Mouse (Mus musculus) liver, embryonic 11.5 days (tissue): ENCODE results near the gene Smpd2. TPM values are rescaled to one million over a fixed set of nuclear protein-coding genes. Genes with fewer than 3 reads are reported as not detected.

Experiments
- ATAC-seq: fragments of 200-750 bp; cut with Nextera tagmentation; replicated peaks from 2 replicates; pipeline ENCODE4 v1.8.0; 2017; ENCODE audit warnings: moderate number of reproducible peaks, mild to moderate bottlenecking, moderate TSS enrichment, moderate library complexity; ENCODE audit not compliant: low FRiP score
- DNase-seq: peaks from one replicate; pipeline ENCODE4 v3.0.0-alpha.2; 2017; ENCODE audit warnings: low spot score
- H3K27ac ChIP-seq: fragments of 300-500 bp; sonication (generic); 2 replicates; pipeline ENCODE4 v1.5.1; 2014; ENCODE audit warnings: mild to moderate bottlenecking, low read depth, low read length, control low read depth
- H3K27me3 ChIP-seq: fragments of 300-500 bp; sonication (generic); replicated peaks from 2 replicates; pipeline ENCODE4 v1.6.1; 2014; ENCODE audit warnings: low read length, mixed read lengths; ENCODE audit not compliant: control insufficient read depth, insufficient read depth
- H3K36me3 ChIP-seq: fragments of 300-500 bp; sonication (generic); 2 replicates; pipeline ENCODE4 v1.6.1; 2014; ENCODE audit warnings: mild to moderate bottlenecking, low read length, moderate library complexity, mixed read lengths; ENCODE audit not compliant: control insufficient read depth, insufficient read depth
- H3K4me1 ChIP-seq: fragments of 300-500 bp; sonication (generic); replicated peaks from 2 replicates; pipeline ENCODE4 v1.6.1; 2014; ENCODE audit warnings: low read length, mixed read lengths; ENCODE audit not compliant: control insufficient read depth, insufficient read depth
- H3K4me2 ChIP-seq: fragments of 300-500 bp; sonication (generic); 2 replicates; pipeline ENCODE4 v1.6.1; 2014; ENCODE audit warnings: mild to moderate bottlenecking, control low read depth, moderate library complexity
- H3K4me3 ChIP-seq: fragments of 300-500 bp; sonication (generic); 2 replicates; pipeline ENCODE4 v1.5.1; 2014; ENCODE audit warnings: low read depth, low read length, control low read depth
- H3K9ac ChIP-seq: fragments of 300-500 bp; sonication (generic); 2 replicates; pipeline ENCODE4 v1.6.1; 2014; ENCODE audit warnings: low read depth, low read length, control low read depth
- H3K9me3 ChIP-seq: fragments of 300-500 bp; sonication (generic); 2 replicates; pipeline ENCODE4 v1.6.1; 2016; ENCODE audit warnings: low read length, inconsistent platforms, mixed read lengths; ENCODE audit not compliant: control insufficient read depth
- WGBS: fragments of 180-500 bp; shearing (Covaris S2); extraction: QIAGEN DNeasy Blood & Tissue Kit; methylation state at CpG from one replicate; pipeline ENCODE4 v1.1.7; 2014; 5-methylcytosine and 5-hydroxymethylcytosine counted together
- polyA plus RNA-seq: library from polyadenylated mRNA; unstranded; fragments of >200 nt; fragmentation: Nextera tagmentation; extraction: Ambion mirVana; gene quantifications from 2 replicates; pipeline ENCODE4 v1.2.1, GENCODE M21; 2014

Smpd2 gene
- polyA plus RNA-seq, 1 experiment from 2014 or later, result 21.8 TPM

DNA sequence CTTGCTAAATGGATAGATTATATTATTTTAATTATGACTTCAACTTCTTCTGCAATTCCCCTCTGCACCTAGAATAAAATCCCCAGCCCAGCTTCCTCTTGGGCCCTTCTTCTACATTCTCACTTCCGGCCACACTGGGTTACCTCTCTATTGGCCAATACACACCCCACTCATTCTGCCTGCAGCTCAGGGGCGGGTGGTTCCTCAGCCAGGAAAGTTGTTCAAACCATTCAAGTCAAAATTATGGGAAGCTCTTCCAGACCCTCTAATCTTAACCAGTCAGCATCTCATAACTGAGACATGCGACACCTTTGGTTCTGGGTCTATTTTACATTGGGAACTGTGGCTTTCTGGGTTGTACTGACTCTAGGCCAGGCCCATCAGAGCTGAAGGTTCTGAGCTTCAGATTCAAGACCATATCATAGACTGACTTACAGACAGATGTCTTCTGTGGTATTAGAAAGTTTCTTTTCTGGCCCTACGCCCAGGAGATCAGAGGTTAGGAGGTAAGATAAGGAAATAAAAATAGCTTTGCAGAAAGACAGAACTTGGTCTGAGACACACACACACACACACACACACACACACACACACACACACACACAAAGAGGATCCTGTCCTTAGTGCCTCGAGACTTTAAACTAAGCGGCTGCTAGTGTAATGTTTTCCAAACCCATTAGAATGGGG lies 16.2 kb downstream of the Smpd2 start:
- no peak overlapping the region; the same call in 1 of the 2 replicates for H3K27ac ChIP-seq

GRCm38 (mm10) chr10:41472962-41473481 lies 17.1 kb downstream of the Smpd2 start:
- ATAC-seq (no peak), DNase-seq (no peak)
- no peak overlapping the region for H3K9ac ChIP-seq
- no peak overlapping the region for H3K4me3 ChIP-seq
- no peaks in the 10 kb centered on the region for H3K27me3 ChIP-seq
- H3K4me2 ChIP-seq, result no peak overlapping the region
- 64% methylated on average over 5 of the region's 5 CpGs for WGBS
- no peak overlapping the region for H3K27ac ChIP-seq
- H3K36me3 ChIP-seq, result no peaks in the 10 kb centered on the region
- H3K9me3 ChIP-seq, result no peaks in the 10 kb centered on the region
- peaks cover 39% of the 10 kb centered on the region for H3K4me1 ChIP-seq

More for the DNA sequence above, 16.2 kb downstream of the Smpd2 start:
- Histone ChIP-seq H3K4me2 (no peak overlapping the region), H3K9ac (no peak overlapping the region), H3K27me3 (no peaks in the 10 kb centered on the region), H3K4me3 (no peak overlapping the region), H3K36me3 (no peaks in the 10 kb centered on the region), H3K9me3 (no peaks in the 10 kb centered on the region), H3K4me1 (peaks cover 42% of the 10 kb centered on the region)
- WGBS, result 42% methylated on average over 6 of the region's 6 CpGs
- ATAC-seq, result no peak; the same call in 1 of the 2 replicates
- no peak for DNase-seq

DNA sequence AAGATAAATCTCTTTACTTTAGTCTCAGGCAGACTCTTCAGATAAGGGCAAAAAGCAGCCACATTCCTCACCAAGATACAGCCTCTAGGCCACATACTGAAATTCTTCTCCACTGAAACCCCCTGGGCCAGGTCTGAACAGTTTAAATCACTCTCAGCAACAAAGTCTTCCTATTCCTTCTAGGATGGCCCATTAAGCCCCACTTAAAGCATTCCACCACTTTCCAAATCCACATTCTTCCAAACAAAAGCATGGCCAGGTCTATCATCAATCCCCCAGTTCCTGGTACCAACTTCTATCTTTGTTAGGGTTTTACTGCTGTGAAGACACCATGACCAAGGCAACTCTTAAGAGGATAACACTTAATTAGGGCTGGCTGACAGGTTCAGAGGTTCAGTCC lies 17.6 kb downstream of the Smpd2 start:
- H3K27ac ChIP-seq, result no peak overlapping the region
- DNase-seq, result no peak
- no peak overlapping the region for H3K9ac ChIP-seq
- no peaks in the 10 kb centered on the region for H3K36me3 ChIP-seq
- H3K4me3 ChIP-seq, result no peak overlapping the region
- ATAC-seq, result no peak
- H3K27me3 ChIP-seq, result no peaks in the 10 kb centered on the region
- no peak overlapping the region for H3K4me2 ChIP-seq
- no peaks in the 10 kb centered on the region for H3K9me3 ChIP-seq
- peaks cover 35% of the 10 kb centered on the region for H3K4me1 ChIP-seq

DNA sequence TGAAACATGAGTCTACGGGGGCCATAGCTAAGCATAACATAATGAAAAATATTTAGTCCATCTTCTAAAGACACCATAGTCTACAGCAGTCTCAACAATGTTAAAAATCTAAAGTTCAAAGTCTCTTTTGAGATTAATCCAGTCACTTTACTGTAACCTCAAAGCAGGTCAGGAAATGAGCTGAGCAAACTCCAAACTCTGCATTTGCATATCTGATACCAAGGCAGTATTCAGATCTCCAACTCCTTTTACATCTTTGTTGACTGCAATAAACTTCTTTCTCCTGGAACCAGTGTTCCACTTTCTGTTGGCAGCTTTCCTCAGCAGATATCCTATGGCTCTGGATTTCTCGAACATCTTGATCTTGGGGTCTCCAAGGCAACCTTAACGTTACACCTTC lies 19.5 kb downstream of the Smpd2 start:
- Histone ChIP-seq H3K27me3 (no peaks in the 10 kb centered on the region), H3K4me1 (peaks cover 24% of the 10 kb centered on the region), H3K4me2 (no peak overlapping the region), H3K4me3 (no peak overlapping the region), H3K27ac (no peak overlapping the region), H3K9ac (no peak overlapping the region), H3K36me3 (no peaks in the 10 kb centered on the region), H3K9me3 (no peaks in the 10 kb centered on the region)
- WGBS, result 82% methylated on average over 3 of the region's 3 CpGs
- DNase-seq, result no peak
- ATAC-seq, result no peak

- Histone ChIP-seq H3K4me3 (no peak overlapping the region), H3K4me1 (no peaks in the 10 kb centered on the region), H3K27me3 (no peaks in the 10 kb centered on the region), H3K9ac (no peak overlapping the region), H3K27ac (no peak overlapping the region), H3K36me3 (peaks cover 8% of the 10 kb centered on the region; the same call in 1 of the 2 replicates), H3K4me2 (no peak overlapping the region), H3K9me3 (no peaks in the 10 kb centered on the region)
- DNase-seq (no peak), ATAC-seq (no peak)
- WGBS, result 56% methylated on average over 6 of the region's 6 CpGs
These were observed 22.8 kb downstream of the Smpd2 start for GRCm38 (mm10) chr10:41467325-41467724.

DNA sequence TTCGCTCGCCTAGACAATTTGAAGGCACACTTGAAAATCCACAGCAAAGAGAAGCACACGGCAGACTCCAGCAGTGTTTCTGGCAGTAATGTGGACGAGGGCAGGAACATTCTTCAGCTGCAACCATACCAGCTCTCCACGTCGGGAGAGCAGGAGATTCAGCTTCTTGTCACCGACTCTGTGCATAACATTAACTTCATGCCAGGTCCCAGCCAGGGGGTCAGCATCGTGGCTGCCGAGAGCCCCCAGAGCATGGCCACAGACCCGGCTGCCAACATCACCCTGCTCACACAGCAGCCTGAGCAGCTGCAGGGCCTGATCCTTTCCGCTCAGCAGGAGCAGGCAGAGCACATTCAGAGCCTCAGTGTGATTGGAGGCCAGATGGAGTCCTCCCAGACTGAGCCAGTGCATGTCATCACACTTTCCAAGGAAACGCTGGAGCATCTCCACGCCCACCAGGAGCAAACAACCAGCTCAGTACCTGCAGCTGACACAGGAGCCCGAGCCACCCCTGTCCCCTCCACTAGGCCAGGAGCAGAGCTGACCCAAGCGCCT lies 25.7 kb downstream of the Smpd2 start:
- Histone ChIP-seq H3K27me3 (no peaks in the 10 kb centered on the region), H3K36me3 (peaks cover 8% of the 10 kb centered on the region; the same call in 1 of the 2 replicates), H3K9me3 (no peaks in the 10 kb centered on the region), H3K4me2 (no peak overlapping the region), H3K4me3 (no peak overlapping the region), H3K4me1 (no peaks in the 10 kb centered on the region), H3K27ac (no peak overlapping the region), H3K9ac (no peak overlapping the region)
- no peak for DNase-seq
- no peak for ATAC-seq
- WGBS, result 72% methylated on average over 15 of the region's 15 CpGs

DNA sequence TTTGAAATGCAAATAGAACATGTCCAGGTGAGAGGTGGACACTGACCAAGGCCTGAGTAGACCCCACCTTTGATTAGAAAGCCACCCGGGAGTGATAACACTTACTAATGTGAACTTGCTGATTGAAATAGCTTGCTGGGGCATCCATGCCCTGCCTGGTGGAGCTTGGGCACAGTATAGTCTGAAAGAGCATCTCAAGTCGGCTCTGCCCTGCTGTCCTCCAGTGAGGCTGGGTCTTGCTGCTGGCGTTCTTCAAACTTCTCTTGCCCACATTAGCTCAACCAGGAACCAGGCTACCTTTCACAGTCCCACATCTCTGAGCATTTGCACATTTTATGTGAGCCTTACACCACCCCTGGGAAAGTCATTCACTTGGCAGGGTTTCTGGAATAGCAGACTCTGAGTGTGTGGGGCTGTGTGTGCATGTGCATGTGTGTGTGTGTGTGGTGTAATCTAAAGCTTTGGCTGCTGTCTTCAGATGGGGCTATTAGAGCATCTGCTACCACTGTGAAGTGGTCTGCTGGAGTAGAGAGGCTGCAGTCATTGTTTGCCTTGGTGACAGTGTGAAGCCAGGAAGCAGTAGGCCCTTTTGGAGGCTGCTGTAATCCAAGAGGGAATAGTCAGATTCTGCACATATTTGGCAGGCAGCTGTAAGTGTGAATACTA lies 29.0 kb downstream of the Smpd2 start:
- DNase-seq (no peak), ATAC-seq (no peak)
- Histone ChIP-seq H3K4me3 (no peak overlapping the region), H3K4me1 (no peaks in the 10 kb centered on the region), H3K36me3 (peaks cover 13% of the 10 kb centered on the region; the same call in 1 of the 2 replicates), H3K9me3 (no peaks in the 10 kb centered on the region), H3K27ac (no peak overlapping the region), H3K9ac (no peak overlapping the region), H3K27me3 (no peaks in the 10 kb centered on the region), H3K4me2 (no peak overlapping the region)
- WGBS, result 87% methylated on average over 3 of the region's 3 CpGs

- no peak overlapping the region for H3K9ac ChIP-seq
- 43% methylated on average over 2 of the region's 2 CpGs for WGBS
- H3K4me2 ChIP-seq, result no peak overlapping the region
- H3K9me3 ChIP-seq, result no peaks in the 10 kb centered on the region
- H3K36me3 ChIP-seq, result peaks cover 16% of the 10 kb centered on the region; the same call in 1 of the 2 replicates
- H3K4me1 ChIP-seq, result no peaks in the 10 kb centered on the region
- no peaks in the 10 kb centered on the region for H3K27me3 ChIP-seq
- no peak for ATAC-seq
- no peak overlapping the region for H3K27ac ChIP-seq
- H3K4me3 ChIP-seq, result no peak overlapping the region
- DNase-seq, result no peak
These were observed 29.7 kb downstream of the Smpd2 start for GRCm38 (mm10) chr10:41460501-41460900.
